Mouse (Mus musculus) C2C12 (cell line): Measurements from ENCODE around the gene Mettl7a1.

Experiments used
- CEBPB ChIP-seq: IDR thresholded peaks from one replicate; pipeline ENCODE4 v1.6.1; 2011; ENCODE audit warnings: low read depth, mild to moderate bottlenecking, control low read depth, moderate library complexity
- CTCF ChIP-seq: IDR thresholded peaks from one replicate; pipeline ENCODE4 v1.5.1; 2011; ENCODE audit not compliant: control insufficient read depth, insufficient read depth, insufficient read length
- FOSL1 ChIP-seq: IDR thresholded peaks from one replicate; pipeline ENCODE4 v1.8.0; 2011; ENCODE audit warnings: mild to moderate bottlenecking, low read length; ENCODE audit not compliant: poor library complexity, insufficient read depth, severe bottlenecking
- MYOD1 ChIP-seq: IDR thresholded peaks from one replicate; pipeline ENCODE4 v1.6.1; 2011; ENCODE audit warnings: low read depth; ENCODE audit not compliant: control insufficient read depth, insufficient read length
- USF1 ChIP-seq: IDR thresholded peaks from one replicate; pipeline ENCODE4 v1.6.1; 2011; ENCODE audit warnings: low read depth, mild to moderate bottlenecking, control low read depth, moderate library complexity

DNA sequence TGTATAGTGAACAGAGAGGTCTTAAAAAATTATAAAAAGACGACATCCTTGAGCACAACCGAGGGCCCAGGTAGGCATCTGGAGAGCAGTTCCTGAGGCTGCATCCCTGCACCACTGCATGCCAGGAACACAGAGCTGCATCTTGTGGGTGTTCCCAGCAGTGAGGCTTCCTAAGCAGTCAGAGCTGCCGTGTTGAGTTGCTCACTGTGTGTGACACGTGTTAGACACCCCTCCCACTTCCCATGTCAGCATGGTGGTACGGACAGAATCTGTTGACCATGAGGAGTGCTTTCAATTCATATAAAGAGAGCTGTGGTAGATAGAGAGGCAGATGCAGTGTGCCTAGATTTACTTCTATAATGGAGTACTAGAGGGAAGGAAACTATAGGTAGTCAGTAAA, 46.6 kb upstream of the Mettl7a1 start:
- TF ChIP-seq CTCF, result no peak
- TF ChIP-seq CEBPB, result no peak
- TF ChIP-seq FOSL1, result no peak
- no peak for TF ChIP-seq USF1
- no peak for TF ChIP-seq MYOD1
